8 mouse cellular contexts compared by ENCODE assay signal in the genomic region with DNA sequence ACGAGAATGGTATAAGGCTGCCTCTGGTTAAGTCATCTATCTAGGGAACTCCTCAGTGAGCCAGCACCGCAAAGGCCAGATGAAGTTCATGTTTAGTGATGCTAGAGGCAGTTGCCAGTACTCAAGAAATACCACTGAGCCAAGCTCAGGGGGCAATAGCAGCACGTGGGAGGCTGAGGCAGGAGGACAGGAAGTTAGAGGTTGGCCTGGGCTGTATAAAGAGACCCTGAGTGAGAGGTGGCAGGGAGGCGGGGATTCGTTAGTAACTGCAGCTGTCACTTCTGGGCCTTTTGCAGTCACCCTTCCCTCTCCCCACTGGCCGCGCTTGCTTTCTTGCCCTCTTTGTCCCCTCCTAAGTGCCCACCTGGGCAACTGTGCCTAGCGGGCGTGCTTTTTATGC. TPM values are rescaled to one million over a fixed set of nuclear protein-coding genes. Genes with fewer than 3 reads are reported as not detected.
A peak's percentile ranks its signal among the peaks of the same experiment; 100 is the strongest.
DNase-seq lines count a peak whose midpoint lies in the region; ATAC-seq and TF ChIP-seq lines count a peak whose summit lies in the region.

No protein-coding gene starts in this region.

- DNase-seq in kidney, adult 2 months: no peak
- no peak for DNase-seq in kidney, adult 18-20 months
- peak; percentile 78 for DNase-seq in MEL (ENCODE audit: low read depth, low spot score)
- no peak for DNase-seq in hindbrain, embryonic 14.5 days (ENCODE audit: low spot score)
- DNase-seq in ovary, postnatal 10 days (ENCODE audit: low spot score): no peak
- DNase-seq in left cerebral cortex, postnatal 25 days (ENCODE audit: low spot score in 2 of 2): no peak
- DNase-seq in kidney, adult 11 months: no peak

- intact Hi-C loops in left cerebral cortex, postnatal 25 days (cut with DNase I): no loop called here

- peak overlapping the region; percentile 59 for H3K4me2 ChIP-seq in hindbrain, embryonic 14.5 days (replicated peaks)
- H3K4me2 ChIP-seq in midbrain, embryonic 15.5 days: peak overlapping the region; percentile 73

- H3K27me3 ChIP-seq in kidney, adult 2 months (replicated peaks; ENCODE audit: control insufficient read depth, insufficient read depth, low read length): no peaks in the 10 kb centered on the region
- H3K27me3 ChIP-seq in MEL (ENCODE audit: control insufficient read depth in 1 of 2, insufficient read depth in 2 of 2, low read length in 2 of 2): no peaks in the 10 kb centered on the region
- peaks cover 24% of the 10 kb centered on the region for H3K27me3 ChIP-seq in hindbrain, embryonic 14.5 days (ENCODE audit: control insufficient read depth, insufficient read depth, low read length)
- H3K27me3 ChIP-seq in midbrain, embryonic 15.5 days (replicated peaks): peaks cover 28% of the 10 kb centered on the region

- ATAC-seq in hindbrain, embryonic 14.5 days (ENCODE audit: low FRiP score): no peak; the same call in 1 of the 2 replicates
- ATAC-seq in midbrain, embryonic 15.5 days (replicated peaks): no peak

- no peak for TF ChIP-seq RAD21 in MEL (IDR thresholded peaks at IDR 0.05; ENCODE audit: low read depth, low read length)

- 36% methylated on average over 9 of the region's 9 CpGs for WGBS in kidney, adult 2 months
- 13% methylated on average over 9 of the region's 9 CpGs for WGBS in hindbrain, embryonic 14.5 days
- 13% methylated on average over 9 of the region's 9 CpGs for WGBS in midbrain, embryonic 15.5 days

- H3K79me2 ChIP-seq in MEL (ENCODE audit: control insufficient read depth, insufficient read depth, low read length, poor library complexity): peaks cover 26% of the 10 kb centered on the region

- no peaks in the 10 kb centered on the region; the same call in 1 of the 2 replicates for H3K4me1 ChIP-seq in kidney, adult 2 months (ENCODE audit: control insufficient read depth, insufficient read depth, low read length)
- peaks cover 13 to 38% of the 10 kb centered on the region in 2 experiments for H3K4me1 ChIP-seq in MEL (ENCODE audit: control insufficient read depth in 1 of 2, insufficient read depth in 2 of 2, low read length in 2 of 2)
- H3K4me1 ChIP-seq in hindbrain, embryonic 14.5 days (replicated peaks; ENCODE audit: control insufficient read depth, insufficient read depth, low read length): peaks cover 27% of the 10 kb centered on the region
- peaks cover 33% of the 10 kb centered on the region for H3K4me1 ChIP-seq in midbrain, embryonic 15.5 days

- no peak for TF ChIP-seq POLR2A in kidney, adult 2 months (IDR thresholded peaks at IDR 0.05; ENCODE audit: low read depth, low read length)
- no peak for TF ChIP-seq POLR2A in MEL (IDR thresholded peaks at IDR 0.05; ENCODE audit: control insufficient read depth in 1 of 2, insufficient read depth in 1 of 2, low read depth in 1 of 2, low read length in 2 of 2, poor library complexity in 1 of 2)

- peak overlapping the region; percentile 47; the same call in 1 of the 2 replicates for H3K4me3 ChIP-seq in kidney, adult 2 months (ENCODE audit: insufficient read depth, low read depth, low read length)
- H3K4me3 ChIP-seq in MEL (ENCODE audit: control insufficient read depth in 1 of 2, insufficient read depth in 1 of 2, low read depth in 2 of 2, low read length in 2 of 2): peak overlapping the region; percentile 48 to 53
- H3K4me3 ChIP-seq in hindbrain, embryonic 14.5 days (replicated peaks; ENCODE audit: low read length): peak overlapping the region; percentile 35
- peak overlapping the region; percentile 35 for H3K4me3 ChIP-seq in midbrain, embryonic 15.5 days

- TF ChIP-seq EP300 in MEL (IDR thresholded peaks at IDR 0.05; ENCODE audit: low read depth in 1 of 2, low read length in 2 of 2): no peak

- peak overlapping the region; percentile 69 for H3K9ac ChIP-seq in MEL (ENCODE audit: control insufficient read depth, low read depth, low read length, poor library complexity, severe bottlenecking)
- peak overlapping the region; percentile 42; the same call in 1 of the 2 replicates for H3K9ac ChIP-seq in hindbrain, embryonic 14.5 days
- H3K9ac ChIP-seq in midbrain, embryonic 15.5 days: no peak overlapping the region

- H3K27ac ChIP-seq in kidney, adult 2 months (ENCODE audit: insufficient read depth, low read depth, low read length): no peak overlapping the region
- peak overlapping the region; percentile 55 for H3K27ac ChIP-seq in MEL (ENCODE audit: control insufficient read depth, low read depth, low read length)
- H3K27ac ChIP-seq in hindbrain, embryonic 14.5 days: no peak overlapping the region
- no peak overlapping the region for H3K27ac ChIP-seq in midbrain, embryonic 15.5 days

- no peaks in the 10 kb centered on the region for H3K36me3 ChIP-seq in kidney, adult 2 months (ENCODE audit: control insufficient read depth, insufficient read depth, low read length)
- peaks cover 0 to 30% of the 10 kb centered on the region in 2 experiments; a peak in 3 of 4 replicates for H3K36me3 ChIP-seq in MEL (ENCODE audit: control insufficient read depth in 1 of 2, insufficient read depth in 2 of 2, low read length in 2 of 2)
- H3K36me3 ChIP-seq in hindbrain, embryonic 14.5 days (replicated peaks; ENCODE audit: control insufficient read depth, insufficient read depth): peaks cover 19% of the 10 kb centered on the region
- H3K36me3 ChIP-seq in midbrain, embryonic 15.5 days (replicated peaks): 0 out of 2 replicates have a peak, but pooled peaks cover 9% of the 10 kb centered on the region

- no peak for TF ChIP-seq CTCF in kidney, adult 2 months (conservative IDR thresholded peaks at IDR 0.05; ENCODE audit: insufficient read depth, insufficient read length, low read depth, low read length)
- TF ChIP-seq CTCF in MEL (IDR thresholded peaks at IDR 0.05 in 2 of 3, conservative IDR thresholded peaks at IDR 0.05 in 1 of 3; ENCODE audit: control insufficient read depth in 1 of 3, insufficient read depth in 1 of 3, low read depth in 2 of 3, low read length in 3 of 3, poor library complexity in 1 of 3, severe bottlenecking in 1 of 3): no peak

- no peaks in the 10 kb centered on the region for H3K9me3 ChIP-seq in MEL (replicated peaks; ENCODE audit: insufficient read depth, low read length)
- no peaks in the 10 kb centered on the region for H3K9me3 ChIP-seq in hindbrain, embryonic 14.5 days (ENCODE audit: control insufficient read depth, low read length)
- no peaks in the 10 kb centered on the region for H3K9me3 ChIP-seq in midbrain, embryonic 15.5 days

TF ChIP-seq in MEL, 35 proteins besides CTCF, POLR2A, EP300 and RAD21:
- TF ChIP-seq ZMIZ1 (IDR thresholded peaks at IDR 0.05; ENCODE audit: low read depth, low read length) (no peak), MAX (IDR thresholded peaks at IDR 0.05; ENCODE audit: low read length) (peak; percentile 18; the same call in 1 of the 2 replicates), USF1 (IDR thresholded peaks at IDR 0.05; ENCODE audit: low read depth, low read length) (peak; percentile 29; the same call in 1 of the 2 replicates)

RNA-seq across cellular contexts. Expression of gene Rbm38, which starts 1.0 kb away (rescaled TPM):
- 19.9 and 37.9 TPM in 2 replicates for polyA plus RNA-seq in kidney, adult 2 months (2012; rRNA removed)
- total RNA-seq in MEL (2012; rRNA removed): 37.0 and 39.0 TPM in 2 replicates
- 100 to 1,000 TPM in 1 of 2 experiments, not detected in 1; 207 TPM for polyA plus RNA-seq in MEL (2012; ENCODE audit: insufficient read depth in 1 of 2, insufficient read length in 2 of 2, low read depth in 1 of 2, low replicate concordance in 2 of 2, missing spikeins in 1 of 2)
- polyA plus RNA-seq in hindbrain, embryonic 14.5 days (2014; fragmentation: Nextera tagmentation; extraction: Ambion mirVana): 13.3 and 16.4 TPM in 2 replicates
- polyA plus RNA-seq in midbrain, embryonic 15.5 days (2015; fragmentation: Nextera tagmentation; extraction: Ambion mirVana): 13.8 and 16.3 TPM in 2 replicates
- total RNA-seq in left cerebral cortex, postnatal 25 days (2021): 1 to 10 TPM; 2.2 to 3.4 TPM

RNA-seq across cellular contexts. Expression of gene Rae1, which starts 19.4 kb away (rescaled TPM):
- 53.8 and 56.7 TPM in 2 replicates for polyA plus RNA-seq in kidney, adult 2 months (2012; rRNA removed)
- 139 and 156 TPM in 2 replicates for total RNA-seq in MEL (2012; rRNA removed)
- 100 to 1,000 TPM in 1 of 2 experiments, not detected in 1; 172 TPM for polyA plus RNA-seq in MEL (2012; ENCODE audit: insufficient read depth in 1 of 2, insufficient read length in 2 of 2, low read depth in 1 of 2, low replicate concordance in 2 of 2, missing spikeins in 1 of 2)
- 111 and 117 TPM in 2 replicates for polyA plus RNA-seq in hindbrain, embryonic 14.5 days (2014; fragmentation: Nextera tagmentation; extraction: Ambion mirVana)
- polyA plus RNA-seq in midbrain, embryonic 15.5 days (2015; fragmentation: Nextera tagmentation; extraction: Ambion mirVana): 118 and 126 TPM in 2 replicates
- 10 to 100 TPM; 54.5 to 54.8 TPM for total RNA-seq in left cerebral cortex, postnatal 25 days (2021)

RNA-seq across cellular contexts. Expression of gene Spo11, which starts 41.8 kb away (rescaled TPM):
- 0.14 and 0.17 TPM in 2 replicates for polyA plus RNA-seq in kidney, adult 2 months (2012; rRNA removed)
- not detected in 2 replicates for total RNA-seq in MEL (2012; rRNA removed)
- polyA plus RNA-seq in MEL (2012; ENCODE audit: insufficient read depth in 1 of 2, insufficient read length in 2 of 2, low read depth in 1 of 2, low replicate concordance in 2 of 2, missing spikeins in 1 of 2): not detected
- polyA plus RNA-seq in hindbrain, embryonic 14.5 days (2014; fragmentation: Nextera tagmentation; extraction: Ambion mirVana): 0.95 and 1.0 TPM in 2 replicates
- polyA plus RNA-seq in midbrain, embryonic 15.5 days (2015; fragmentation: Nextera tagmentation; extraction: Ambion mirVana): 1.4 TPM in 2 replicates
- total RNA-seq in left cerebral cortex, postnatal 25 days (2021): under 1 TPM; 0.41 to 0.73 TPM
